Mouse (Mus musculus) adrenal gland, adult (tissue): ENCODE results near the gene Pate2.

ENCODE experiments used
- DNase-seq, 2 experiments: peaks; one replicate each; pipeline ENCODE4 v3.0.0; 2022 to 2023; ENCODE audit warnings: low spot score in 1 of 2; ENCODE audit not compliant: inconsistent age in 2 of 2

The Pate2 gene

GRCm38 (mm10) chr9:35569571-35570534 lies at the start of gene Pate2, which contains the start of gene Hyls1:
Gene Pate2 (plus strand): TSS chr9:35570284.
Gene Hyls1 (minus strand): TSS chr9:35570398.
- DNase-seq, result peak; percentile 95 to 98

GRCm38 (mm10) chr9:35520631-35521348 lies 49.3 kb upstream of the Pate2 start:
- no peak for DNase-seq

GRCm38 (mm10) chr9:35522241-35522640 lies 47.8 kb upstream of the Pate2 start:
- no peak for DNase-seq

GRCm38 (mm10) chr9:35522821-35523515 lies 47.1 kb upstream of the Pate2 start:
- DNase-seq, result no peak

- peak in 1 of 2 experiments; percentile 46 for DNase-seq
Measured at GRCm38 (mm10) chr9:35523541-35523940, 46.5 kb upstream of the Pate2 start.

- DNase-seq, result peak; percentile 61 to 89
Measured at GRCm38 (mm10) chr9:35523941-35524411, 46.1 kb upstream of the Pate2 start.

- no peak for DNase-seq
Measured at GRCm38 (mm10) chr9:35529141-35529540, 40.9 kb upstream of the Pate2 start.

- no peak for DNase-seq
Measured at GRCm38 (mm10) chr9:35529796-35530195, 40.3 kb upstream of the Pate2 start.

GRCm38 (mm10) chr9:35533266-35533665 lies 36.8 kb upstream of the Pate2 start:
- peak in 1 of 2 experiments; percentile 39 for DNase-seq

GRCm38 (mm10) chr9:35535110-35535509 lies 35.0 kb upstream of the Pate2 start:
- DNase-seq, result peak in 1 of 2 experiments; percentile 71

- no peak for DNase-seq
Measured at GRCm38 (mm10) chr9:35535876-35536275, 34.2 kb upstream of the Pate2 start.

- DNase-seq, result no peak
Measured at GRCm38 (mm10) chr9:35539001-35539750, 30.9 kb upstream of the Pate2 start.

GRCm38 (mm10) chr9:35541024-35541423 lies 29.1 kb upstream of the Pate2 start:
- no peak for DNase-seq

GRCm38 (mm10) chr9:35541488-35541887 lies 28.6 kb upstream of the Pate2 start:
- DNase-seq, result peak; percentile 47 to 89

- DNase-seq, result no peak
Measured at GRCm38 (mm10) chr9:35541941-35542340, 28.1 kb upstream of the Pate2 start.

- DNase-seq, result no peak
Measured at GRCm38 (mm10) chr9:35543099-35543860, 26.8 kb upstream of the Pate2 start.

GRCm38 (mm10) chr9:35544666-35545065 lies 25.4 kb upstream of the Pate2 start:
- DNase-seq, result no peak

- no peak for DNase-seq
Measured at GRCm38 (mm10) chr9:35545704-35546103, 24.4 kb upstream of the Pate2 start.

- no peak for DNase-seq
Measured at GRCm38 (mm10) chr9:35546745-35547144, 23.3 kb upstream of the Pate2 start.

- DNase-seq, result no peak
Measured at GRCm38 (mm10) chr9:35548455-35548854, 21.6 kb upstream of the Pate2 start.
